Mouse (Mus musculus) neural tube, embryonic 14.5 days (tissue): ENCODE results near the gene Dhps. TPM values are rescaled to one million over a fixed set of nuclear protein-coding genes. Genes with fewer than 3 reads are reported as not detected.
A peak's percentile ranks its signal among the peaks of the same experiment; 100 is the strongest.
"Not testable (repeated sequence)": the region's sequence is repeated elsewhere in the genome, so short reads cannot be mapped to it uniquely, and the experiment has no call there.

Experiments used
- ATAC-seq: fragments of 200-750 bp; cut with Nextera tagmentation; 2 replicates; pipeline ENCODE4 v1.8.0; 2017; ENCODE audit warnings: low read depth, mild to moderate bottlenecking, moderate TSS enrichment, moderate library complexity
- H3K27ac ChIP-seq: fragments of 300-500 bp; sonication (generic); 2 replicates; pipeline ENCODE4 v1.5.1; 2014; ENCODE audit warnings: low read depth, mild to moderate bottlenecking, control low read depth, low read length, moderate library complexity, mixed read lengths
- H3K27me3 ChIP-seq: fragments of 300-500 bp; sonication (generic); 2 replicates; pipeline ENCODE4 v1.6.1; 2014; ENCODE audit warnings: low read length; ENCODE audit not compliant: control insufficient read depth, insufficient read depth
- H3K36me3 ChIP-seq: fragments of 300-500 bp; sonication (generic); 2 replicates; pipeline ENCODE4 v1.6.1; 2014; ENCODE audit warnings: low read length, mixed read lengths; ENCODE audit not compliant: control insufficient read depth, insufficient read depth
- H3K4me1 ChIP-seq: fragments of 300-500 bp; sonication (generic); 2 replicates; pipeline ENCODE4 v1.6.1; 2014; ENCODE audit warnings: low read length; ENCODE audit not compliant: control insufficient read depth, insufficient read depth
- H3K4me2 ChIP-seq: fragments of 300-500 bp; sonication (generic); 2 replicates; pipeline ENCODE4 v1.6.1; 2014; ENCODE audit warnings: mild to moderate bottlenecking, low read depth, low read length, control low read depth
- H3K4me3 ChIP-seq: fragments of 300-500 bp; sonication (generic); 2 replicates; pipeline ENCODE4 v1.5.1; 2014; ENCODE audit warnings: low read depth, low read length, control low read depth, mixed read lengths
- H3K9ac ChIP-seq: fragments of 300-500 bp; sonication (generic); replicated peaks from 2 replicates; pipeline ENCODE4 v1.6.1; 2014; ENCODE audit warnings: low read depth, mild to moderate bottlenecking, control low read depth, low read length, mixed read lengths
- H3K9me3 ChIP-seq: fragments of 300-500 bp; sonication (generic); 2 replicates; pipeline ENCODE4 v1.6.1; 2016; ENCODE audit warnings: low read length; ENCODE audit not compliant: control insufficient read depth
- WGBS: fragments of 180-500 bp; shearing (Covaris S2); extraction: QIAGEN DNeasy Blood & Tissue Kit; methylation state at CpG from one replicate; pipeline ENCODE4 v1.1.7; 2014; 5-methylcytosine and 5-hydroxymethylcytosine counted together
- polyA plus RNA-seq: library from polyadenylated mRNA; unstranded; fragments of >200 nt; fragmentation: Nextera tagmentation; extraction: Ambion mirVana; gene quantifications from 2 replicates; pipeline ENCODE4 v1.2.1, GENCODE M21; 2014

Dhps gene
- polyA plus RNA-seq, 1 experiment from 2014 or later = 115 TPM

- 89% methylated on average over 4 of the region's 4 CpGs for WGBS
- no peaks in the 10 kb centered on the region for H3K9me3 ChIP-seq
- H3K4me3 ChIP-seq = no peak overlapping the region
- ATAC-seq = no peak
- no peak overlapping the region for H3K9ac ChIP-seq
- H3K27me3 ChIP-seq = no peaks in the 10 kb centered on the region
- H3K4me1 ChIP-seq = no peaks in the 10 kb centered on the region
- H3K4me2 ChIP-seq = no peak overlapping the region
- no peak overlapping the region for H3K27ac ChIP-seq
- H3K36me3 ChIP-seq = 0 out of 2 replicates have a peak, but pooled peaks cover 9% of the 10 kb centered on the region
Observed at GRCm38 (mm10) chr8:85096850-85097249, 25.3 kb downstream of the Dhps start.

DNA sequence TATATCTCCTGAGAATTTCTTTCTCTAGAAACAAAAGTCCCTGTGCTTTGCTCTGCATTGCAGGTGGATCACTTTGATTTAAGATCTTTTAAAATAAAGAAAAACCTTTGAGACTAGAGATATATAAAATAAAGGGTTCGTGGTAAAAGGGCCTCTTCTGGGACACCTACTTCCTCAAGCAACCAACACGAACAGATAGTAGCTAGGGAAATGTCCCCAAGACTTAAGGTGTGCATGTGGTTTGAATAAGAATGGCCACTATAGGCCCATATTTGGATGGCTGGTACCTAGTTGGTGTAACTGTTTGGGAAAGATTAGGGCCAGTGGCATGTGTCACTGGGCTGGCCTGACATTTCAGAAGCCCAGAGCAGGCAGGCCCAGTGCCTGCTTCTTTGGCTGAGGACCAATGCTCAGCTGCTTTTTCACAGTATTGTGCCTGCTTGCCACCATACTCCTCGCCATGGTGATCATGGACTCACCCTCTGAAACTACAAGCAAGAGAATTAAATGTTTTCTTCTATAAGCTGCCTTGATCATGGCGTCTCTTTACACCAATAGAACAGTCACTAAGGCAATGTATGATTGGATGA, 28.6 kb downstream of the Dhps start:
- Histone ChIP-seq H3K27ac (no peak overlapping the region), H3K4me3 (no peak overlapping the region), H3K27me3 (no peaks in the 10 kb centered on the region), H3K36me3 (0 out of 2 replicates have a peak, but pooled peaks cover 5% of the 10 kb centered on the region), H3K4me1 (no peaks in the 10 kb centered on the region), H3K9ac (no peak overlapping the region), H3K4me2 (no peak overlapping the region), H3K9me3 (no peaks in the 10 kb centered on the region)
- WGBS = 83% methylated on average over 4 of the region's 4 CpGs
- ATAC-seq = no peak

DNA sequence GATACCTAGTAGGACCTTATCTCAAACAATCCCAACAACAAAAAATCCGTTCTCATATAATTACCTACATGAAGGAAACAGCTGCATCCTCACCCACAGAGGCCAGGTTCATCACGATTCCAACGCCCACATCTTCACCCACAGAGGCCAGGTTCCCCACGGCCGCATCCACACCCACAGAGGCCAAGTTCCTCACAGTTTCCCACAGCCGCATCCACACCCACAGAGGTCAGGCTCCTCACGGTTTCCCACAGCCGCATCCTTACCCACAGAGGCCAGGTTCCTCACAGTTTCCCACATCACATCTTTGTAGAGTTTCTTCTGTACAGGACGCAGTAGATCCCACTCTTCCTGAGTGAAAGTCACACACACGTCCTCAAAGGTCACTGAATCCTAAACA, 41.7 kb downstream of the Dhps start:
- no peak for ATAC-seq
- Histone ChIP-seq H3K4me1 (no peaks in the 10 kb centered on the region), H3K9me3 (no peaks in the 10 kb centered on the region), H3K9ac (no peak overlapping the region), H3K36me3 (peaks cover 19% of the 10 kb centered on the region; the same call in 1 of the 2 replicates), H3K4me2 (no peak overlapping the region), H3K4me3 (no peak overlapping the region), H3K27ac (no peak overlapping the region), H3K27me3 (no peaks in the 10 kb centered on the region)
- 93% methylated on average over 10 of the region's 10 CpGs for WGBS

DNA sequence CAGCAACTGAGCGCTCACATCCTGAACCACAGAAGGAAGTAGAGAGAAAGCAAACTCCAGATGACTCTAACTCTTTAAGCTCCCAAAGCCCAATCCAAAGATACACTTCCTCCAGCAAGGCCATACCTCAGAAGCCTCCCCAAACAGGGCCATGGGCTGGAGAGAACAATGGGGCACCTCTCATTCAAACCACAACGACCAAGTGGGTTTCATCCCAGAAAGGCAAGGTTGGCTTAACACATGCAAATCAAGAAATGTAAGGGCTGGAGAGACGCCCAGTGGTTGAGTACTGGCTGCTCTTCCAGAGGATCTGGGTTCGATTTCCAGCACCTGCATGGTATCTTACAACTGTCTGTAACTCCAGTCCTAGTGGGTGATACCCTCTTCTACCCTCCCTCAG, 43.9 kb downstream of the Dhps start:
- no peaks in the 10 kb centered on the region for H3K4me1 ChIP-seq
- no peak overlapping the region for H3K9ac ChIP-seq
- H3K27me3 ChIP-seq = no peaks in the 10 kb centered on the region
- no peaks in the 10 kb centered on the region for H3K9me3 ChIP-seq
- ATAC-seq = no peak
- WGBS = 78% methylated on average over 4 of the region's 4 CpGs
- no peak overlapping the region for H3K27ac ChIP-seq
- no peak overlapping the region for H3K4me3 ChIP-seq
- no peak overlapping the region for H3K4me2 ChIP-seq
- H3K36me3 ChIP-seq = peaks cover 8% of the 10 kb centered on the region; the same call in 1 of the 2 replicates

DNA sequence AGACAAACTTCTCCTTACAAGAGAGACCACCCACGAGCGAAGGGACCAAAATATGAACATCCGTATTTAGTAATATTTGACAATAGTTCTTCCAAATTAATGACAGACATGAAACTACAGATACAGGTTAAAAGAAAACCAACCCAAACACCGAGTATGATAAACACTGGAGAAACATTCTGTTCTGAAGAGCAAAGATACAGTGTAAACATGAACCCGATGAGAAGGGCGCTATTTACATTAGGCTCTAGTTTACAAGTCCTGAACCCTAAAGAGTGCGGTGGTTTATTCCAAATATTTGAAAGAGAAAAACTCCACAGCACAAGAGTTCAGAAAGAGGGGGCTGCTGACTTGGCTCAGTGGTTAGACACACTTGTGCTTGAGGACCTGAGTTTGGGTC, 45.4 kb downstream of the Dhps start:
- H3K27ac ChIP-seq = no peak overlapping the region
- ATAC-seq = no peak

DNA sequence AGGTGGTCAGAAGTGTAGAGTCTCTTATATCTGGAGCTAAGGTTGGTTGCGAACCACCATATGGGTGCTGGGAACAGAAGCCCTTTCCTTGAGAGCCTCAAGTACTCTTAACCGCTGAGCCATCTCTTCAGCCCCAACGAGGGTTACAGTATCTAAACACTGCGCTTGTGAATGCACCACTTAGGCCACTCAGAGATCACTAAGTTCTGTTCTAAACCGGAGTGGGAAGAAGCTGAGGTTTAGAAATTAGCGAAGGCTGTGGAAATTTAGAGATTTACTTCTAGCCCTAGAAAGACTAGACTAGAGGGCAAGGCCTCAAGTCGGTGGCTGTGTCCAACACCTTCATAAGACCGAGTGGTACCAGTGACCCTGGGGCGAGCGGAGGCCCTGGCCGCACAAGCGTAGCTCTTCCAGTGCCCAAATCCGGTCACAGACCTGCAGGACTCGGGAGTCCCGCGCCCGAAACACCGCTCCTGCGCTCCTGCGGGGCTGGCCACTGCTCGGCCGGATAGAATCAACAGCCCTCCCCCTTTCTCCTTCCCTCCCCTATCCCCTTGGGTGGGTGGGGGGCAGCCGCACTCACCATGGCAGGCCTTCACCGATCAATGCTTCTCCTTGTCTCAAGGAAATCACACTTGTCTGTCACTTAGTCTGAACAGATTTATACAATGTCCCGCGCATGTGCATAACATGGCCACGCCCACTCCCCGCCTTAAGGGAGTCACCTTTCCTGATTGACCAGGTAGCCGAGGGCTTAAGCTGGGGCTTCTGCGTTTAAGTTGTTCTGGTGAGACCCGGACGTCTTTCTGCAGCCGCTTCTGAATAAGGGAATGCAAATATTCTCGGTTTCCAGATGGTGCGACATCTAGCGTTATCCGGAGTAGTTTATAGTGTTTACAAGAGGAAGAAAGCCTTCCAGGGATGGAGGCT, 47.8 kb downstream of the Dhps start:
- Histone ChIP-seq H3K27me3 (no peaks in the 10 kb centered on the region), H3K4me2 (peak overlapping the region; percentile 73), H3K36me3 (no peaks in the 10 kb centered on the region), H3K4me1 (no peaks in the 10 kb centered on the region), H3K4me3 (peak overlapping the region; percentile 65), H3K9ac (peak overlapping the region; percentile 68), H3K9me3 (no peaks in the 10 kb centered on the region), H3K27ac (0 out of 2 replicates have a peak overlapping the region, but pooled peaks have one; percentile 52)
- 9% methylated on average over 37 of the region's 37 CpGs for WGBS
- peak; percentile 86 for ATAC-seq

More for the DNA sequence above, 45.4 kb downstream of the Dhps start:
- H3K9ac ChIP-seq = no peak overlapping the region
- no peaks in the 10 kb centered on the region for H3K9me3 ChIP-seq
- H3K4me1 ChIP-seq = no peaks in the 10 kb centered on the region
- H3K36me3 ChIP-seq = no peaks in the 10 kb centered on the region
- 93% methylated on average over 7 of the region's 7 CpGs for WGBS
- no peaks in the 10 kb centered on the region for H3K27me3 ChIP-seq
- H3K4me2 ChIP-seq = no peak overlapping the region
- no peak overlapping the region for H3K4me3 ChIP-seq

- H3K4me2 ChIP-seq, H3K27me3 ChIP-seq, H3K4me1 ChIP-seq, H3K27ac ChIP-seq, ATAC-seq, H3K9ac ChIP-seq, H3K9me3 ChIP-seq, H3K36me3 ChIP-seq, H3K4me3 ChIP-seq: not testable (repeated sequence)
- 79% methylated on average over 5 of the region's 5 CpGs for WGBS
Observed at GRCm38 (mm10) chr8:85120251-85120650, 48.7 kb downstream of the Dhps start.

GRCm38 (mm10) chr8:85122995-85123394, 51.4 kb downstream of the Dhps start, which contains the start of gene Zfp791:
TSS of gene Zfp791 (minus strand) at chr8:85123095.
- Histone ChIP-seq H3K27ac (no peak within 1 kb of the TSS), H3K36me3 (no peaks in the 10 kb centered on the region), H3K4me3 (no peak within 1 kb of the TSS), H3K9me3 (no peaks in the 10 kb centered on the region), H3K27me3 (no peaks in the 10 kb centered on the region), H3K4me1 (no peaks in the 10 kb centered on the region), H3K9ac (no peak within 1 kb of the TSS), H3K4me2 (no peak within 1 kb of the TSS)
- 85% methylated on average over 3 of the region's 3 CpGs for whole genome bisulfite sequencing
- no peak for ATAC-seq

GRCm38 (mm10) chr8:85123691-85124090, 52.1 kb downstream of the Dhps start:
- Histone ChIP-seq H3K36me3 (no peaks in the 10 kb centered on the region), H3K27ac (no peak overlapping the region), H3K9me3 (no peaks in the 10 kb centered on the region), H3K4me1 (no peaks in the 10 kb centered on the region), H3K4me2 (no peak overlapping the region), H3K9ac (no peak overlapping the region), H3K27me3 (no peaks in the 10 kb centered on the region), H3K4me3 (no peak overlapping the region)
- WGBS = 90% methylated on average over 8 of the region's 8 CpGs
- no peak for ATAC-seq
